Comparison of ENCODE assay signal across 8 mouse cellular contexts in the genomic region with DNA sequence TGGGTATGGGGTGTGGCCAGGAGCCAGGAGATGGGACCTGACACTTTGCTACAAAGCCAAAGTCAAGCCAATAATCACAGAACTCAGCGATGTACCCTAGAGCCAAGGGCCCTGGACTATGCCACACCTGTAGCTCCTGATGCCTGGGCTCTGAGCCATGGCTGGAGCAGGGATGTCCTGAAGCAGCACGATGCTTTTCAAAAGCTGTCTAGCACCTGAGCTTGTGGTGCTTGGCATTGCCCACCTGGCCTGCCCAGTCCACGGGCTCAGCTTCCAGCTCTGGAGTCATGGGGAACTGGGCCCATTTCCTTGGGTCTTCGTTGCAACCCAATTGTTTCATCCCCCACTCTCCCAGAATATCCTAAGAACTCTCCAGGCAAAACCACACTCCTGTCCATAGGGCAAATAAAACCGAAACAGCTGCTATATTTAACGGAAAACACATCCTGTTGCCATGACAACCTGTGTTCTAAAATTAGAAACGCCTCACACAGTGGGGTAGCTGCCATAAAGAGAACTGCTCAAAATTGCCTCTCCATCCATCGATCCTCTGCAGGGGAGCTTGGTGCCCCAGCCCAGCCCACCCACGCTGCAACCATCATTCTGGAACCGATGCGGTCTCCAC.
A peak's percentile ranks its signal among the peaks of the same experiment; 100 is the strongest.
DNase-seq lines count a peak whose midpoint lies in the region; ATAC-seq lines count a peak whose summit lies in the region.
"Had no signal": no experiment of that assay in that cellular context is flagged by ENCODE, and none has a peak within 500 bp of the region (broad histone marks: within the 10 kb centered on the region; RNA-seq: fewer than 3 reads in every experiment).

No protein-coding gene starts in this region.

- H3K9ac ChIP-seq in lung, embryonic 15.5 days: no peak overlapping the region
- no peak overlapping the region for H3K9ac ChIP-seq in hindbrain, embryonic 15.5 days
- H3K9ac ChIP-seq in limb, embryonic 15.5 days: no peak overlapping the region
- H3K9ac ChIP-seq in stomach, embryonic 16.5 days (ENCODE audit: low read length): 0 out of 2 replicates have a peak overlapping the region, but pooled peaks have one; percentile 35

- H3K27ac ChIP-seq in lung, embryonic 15.5 days: no peak overlapping the region
- peak overlapping the region; percentile 84 for H3K27ac ChIP-seq in hindbrain, embryonic 15.5 days (replicated peaks)
- H3K27ac ChIP-seq in limb, embryonic 15.5 days: peak overlapping the region; percentile 65
- no peak overlapping the region for H3K27ac ChIP-seq in stomach, embryonic 16.5 days (ENCODE audit: low read length)

- ATAC-seq in lung, embryonic 15.5 days (ENCODE audit: borderline replicate concordance, extremely low read depth, low FRiP score, low TSS enrichment): 0 out of 2 replicates have a peak, but pooled peaks have one; percentile 2
- ATAC-seq in hindbrain, embryonic 15.5 days (ENCODE audit: low FRiP score, low read depth): peak; percentile 78
- peak; percentile 72; the same call in 1 of the 2 replicates for ATAC-seq in limb, embryonic 15.5 days (ENCODE audit: insufficient number of reproducible peaks, low FRiP score, low TSS enrichment, low read depth)
- peak; percentile 56 for ATAC-seq in stomach, embryonic 16.5 days (ENCODE audit: insufficient read depth, low FRiP score)

- WGBS in lung, embryonic 15.5 days: 33% methylated on average over 11 of the region's 11 CpGs
- WGBS in hindbrain, embryonic 15.5 days: 32% methylated on average over 11 of the region's 11 CpGs
- 17% methylated on average over 11 of the region's 11 CpGs for WGBS in limb, embryonic 15.5 days
- WGBS in stomach, embryonic 16.5 days: 36% methylated on average over 11 of the region's 11 CpGs

- H3K4me3 ChIP-seq in lung, embryonic 15.5 days: no peak overlapping the region
- H3K4me3 ChIP-seq in hindbrain, embryonic 15.5 days: no peak overlapping the region
- no peak overlapping the region for H3K4me3 ChIP-seq in limb, embryonic 15.5 days
- no peak overlapping the region for H3K4me3 ChIP-seq in stomach, embryonic 16.5 days (replicated peaks; ENCODE audit: low read length)
- H3K4me3 ChIP-seq: erythroblast, embryonic 14.5 days had no signal

- no peaks in the 10 kb centered on the region for H3K9me3 ChIP-seq in lung, embryonic 15.5 days
- no peaks in the 10 kb centered on the region for H3K9me3 ChIP-seq in hindbrain, embryonic 15.5 days
- no peaks in the 10 kb centered on the region for H3K9me3 ChIP-seq in limb, embryonic 15.5 days
- no peaks in the 10 kb centered on the region for H3K9me3 ChIP-seq in stomach, embryonic 16.5 days (replicated peaks; ENCODE audit: control insufficient read depth, low read length)

- 0 out of 2 replicates have a peak overlapping the region, but pooled peaks have one; percentile 26 for H3K4me2 ChIP-seq in lung, embryonic 15.5 days
- peak overlapping the region; percentile 35 for H3K4me2 ChIP-seq in hindbrain, embryonic 15.5 days
- peak overlapping the region; percentile 29; the same call in 1 of the 2 replicates for H3K4me2 ChIP-seq in limb, embryonic 15.5 days
- peak overlapping the region; percentile 40 for H3K4me2 ChIP-seq in stomach, embryonic 16.5 days (ENCODE audit: low read depth, low read length)

- no peaks in the 10 kb centered on the region for H3K36me3 ChIP-seq in lung, embryonic 15.5 days
- H3K36me3 ChIP-seq in hindbrain, embryonic 15.5 days: no peaks in the 10 kb centered on the region
- no peaks in the 10 kb centered on the region for H3K36me3 ChIP-seq in limb, embryonic 15.5 days
- no peaks in the 10 kb centered on the region for H3K36me3 ChIP-seq in stomach, embryonic 16.5 days (ENCODE audit: control insufficient read depth, insufficient read depth, low read length)

- DNase-seq in lung, postnatal 4 days: no peak
- peak; percentile 42 for DNase-seq in embryo, embryonic 11.5 days (ENCODE audit: low read depth, low spot score)
- DNase-seq in adrenal gland, adult (ENCODE audit: inconsistent age in 2 of 2, low spot score in 1 of 2): no peak

- peaks cover 7% of the 10 kb centered on the region for H3K4me1 ChIP-seq in lung, embryonic 15.5 days
- H3K4me1 ChIP-seq in hindbrain, embryonic 15.5 days (replicated peaks): peaks cover 22% of the 10 kb centered on the region
- H3K4me1 ChIP-seq in limb, embryonic 15.5 days: peaks cover 36% of the 10 kb centered on the region
- peaks cover 13% of the 10 kb centered on the region for H3K4me1 ChIP-seq in stomach, embryonic 16.5 days (ENCODE audit: control insufficient read depth, insufficient read depth, low read length)

- H3K27me3 ChIP-seq in lung, embryonic 15.5 days: no peaks in the 10 kb centered on the region
- H3K27me3 ChIP-seq in hindbrain, embryonic 15.5 days: no peaks in the 10 kb centered on the region
- no peaks in the 10 kb centered on the region for H3K27me3 ChIP-seq in limb, embryonic 15.5 days
- no peaks in the 10 kb centered on the region for H3K27me3 ChIP-seq in stomach, embryonic 16.5 days (ENCODE audit: control insufficient read depth, insufficient read depth, low read length)

Comparison
In these comparisons a context has a peak if more than half of its experiments do, and no peak if none do; other contexts are left out.
1. ATAC-seq: peak in every context shown above with its lines; median percentile 78 in hindbrain, embryonic 15.5 days; 72 in limb, embryonic 15.5 days; 56 in stomach, embryonic 16.5 days; 2 in lung, embryonic 15.5 days.
2. H3K27ac ChIP-seq: peak in hindbrain, embryonic 15.5 days (single experiment) and limb, embryonic 15.5 days (single experiment); none in lung, embryonic 15.5 days (single experiment) and stomach, embryonic 16.5 days (single experiment).
3. Peak in every context shown above with its lines, with median percentiles within 50 percentile points of each other: H3K4me2 ChIP-seq.